Comparison of ENCODE assay signal across 27 mouse cellular contexts in the genomic region with DNA sequence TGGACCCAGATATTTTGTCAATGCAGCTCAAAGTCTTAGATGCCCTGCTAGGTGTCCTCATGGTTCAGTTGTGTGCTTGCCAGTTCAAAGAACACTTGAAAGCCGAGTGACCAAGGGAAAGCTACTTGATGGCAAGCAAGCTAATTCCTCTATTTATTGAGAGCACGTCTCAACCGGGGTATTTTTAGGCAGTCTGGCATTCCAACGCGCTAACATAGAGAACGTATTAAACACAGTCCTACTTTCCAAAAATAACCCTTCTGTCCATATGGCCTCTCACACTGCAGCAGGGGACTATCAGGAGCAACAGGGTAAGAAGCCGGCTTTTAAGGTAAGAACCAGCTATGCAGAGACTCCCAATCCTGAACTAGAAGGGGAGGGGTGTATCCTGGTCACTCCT.
DNase-seq lines count a peak whose midpoint lies in the region; ATAC-seq and TF ChIP-seq lines count a peak whose summit lies in the region.
"Had no signal": no experiment of that assay in that cellular context is flagged by ENCODE, and none has a peak within 500 bp of the region (broad histone marks: within the 10 kb centered on the region; RNA-seq: fewer than 3 reads in every experiment).

No protein-coding gene starts in this region.

- DNase-seq in heart, adult 9 months (ENCODE audit: low spot score in 2 of 2) = peak; percentile 23 to 25
- peak; percentile 44 to 52 for DNase-seq in cerebellum, adult 18-20 months
- DNase-seq in cerebellum, adult 9-11 months = peak; percentile 47
- no peak for DNase-seq in liver, postnatal 0 days
- no peak for DNase-seq in left cerebral cortex, adult 11 months (ENCODE audit: low spot score)
- DNase-seq in left cerebral cortex, adult 18-20 months (ENCODE audit: low spot score in 2 of 2) = no peak
- DNase-seq: adrenal gland, adult 2 months; gastrocnemius, postnatal 36 days; kidney, adult 9 months; kidney, postnatal 25 days; layer of hippocampus, postnatal 36 days; lung, adult 2 months; lung, postnatal 14 days; right cerebral cortex, adult 18-20 months; right cerebral cortex, postnatal 4 days; thymus, postnatal 25 days had no signal

- no peak for ATAC-seq in heart, embryonic 11.5 days (replicated peaks; ENCODE audit: insufficient number of reproducible peaks, low FRiP score, low TSS enrichment)
- ATAC-seq in heart, embryonic 14.5 days (ENCODE audit: insufficient number of reproducible peaks, insufficient read depth, low FRiP score, low read depth) = no peak
- ATAC-seq in liver, postnatal 0 days = no peak
- ATAC-seq: intestine, embryonic 15.5 days; liver, embryonic 12.5 days; midbrain, embryonic 13.5 days had no signal

- H3K27ac ChIP-seq in heart, embryonic 11.5 days (ENCODE audit: low read depth, low read length) = no peak overlapping the region
- H3K27ac ChIP-seq in heart, embryonic 14.5 days (replicated peaks in 1 of 2; ENCODE audit: control insufficient read depth in 1 of 2, insufficient read depth in 1 of 2, low read depth in 2 of 2, low read length in 2 of 2) = peak overlapping the region; percentile 43 to 50; a peak in 2 of 4 replicates
- no peak overlapping the region for H3K27ac ChIP-seq in liver, postnatal 0 days (ENCODE audit: low read depth)
- H3K27ac ChIP-seq: embryonic facial prominence, embryonic 12.5 days; forebrain, embryonic 12.5 days; hindbrain, embryonic 15.5 days; intestine, embryonic 15.5 days; limb, embryonic 13.5 days; liver, embryonic 12.5 days; midbrain, embryonic 13.5 days had no signal

- no peak for TF ChIP-seq CTCF in liver, postnatal 0 days (IDR thresholded peaks at IDR 0.05; ENCODE audit: low read depth)

- no peak for TF ChIP-seq EP300 in liver, postnatal 0 days (IDR thresholded peaks at IDR 0.05; ENCODE audit: low read depth)

- no peak overlapping the region for H3K4me2 ChIP-seq in heart, embryonic 11.5 days
- no peak overlapping the region for H3K4me2 ChIP-seq in heart, embryonic 14.5 days (ENCODE audit: low read length)
- no peak overlapping the region for H3K4me2 ChIP-seq in liver, postnatal 0 days (ENCODE audit: low read depth, low read length)
- H3K4me2 ChIP-seq: embryonic facial prominence, embryonic 12.5 days; forebrain, embryonic 12.5 days; hindbrain, embryonic 15.5 days; intestine, embryonic 15.5 days; limb, embryonic 13.5 days; liver, embryonic 12.5 days; midbrain, embryonic 13.5 days had no signal

- 60% methylated on average over 7 of the region's 7 CpGs for WGBS in heart, embryonic 11.5 days (ENCODE audit: insufficient replicate concordance)
- WGBS in heart, embryonic 14.5 days = 33% methylated on average over 7 of the region's 7 CpGs
- 80% methylated on average over 7 of the region's 7 CpGs for WGBS in liver, postnatal 0 days (ENCODE audit: insufficient replicate concordance)

- no peak overlapping the region for H3K4me3 ChIP-seq in heart, embryonic 11.5 days (ENCODE audit: low read depth, low read length)
- H3K4me3 ChIP-seq in heart, embryonic 14.5 days (ENCODE audit: control insufficient read depth in 1 of 2, insufficient read depth in 1 of 2, low read depth in 1 of 2, low read length in 2 of 2) = no peak overlapping the region
- no peak overlapping the region for H3K4me3 ChIP-seq in liver, postnatal 0 days (ENCODE audit: low read depth, low read length)
- H3K4me3 ChIP-seq: embryonic facial prominence, embryonic 12.5 days; forebrain, embryonic 12.5 days; hindbrain, embryonic 15.5 days; intestine, embryonic 15.5 days; limb, embryonic 13.5 days; liver, embryonic 12.5 days; megakaryocyte, embryonic 14.5 days; midbrain, embryonic 13.5 days; myocyte had no signal

- no peaks in the 10 kb centered on the region for H3K9me3 ChIP-seq in heart, embryonic 11.5 days (replicated peaks; ENCODE audit: control insufficient read depth, low read length)
- H3K9me3 ChIP-seq in heart, embryonic 14.5 days (ENCODE audit: control insufficient read depth, low read length) = no peaks in the 10 kb centered on the region
- no peaks in the 10 kb centered on the region for H3K9me3 ChIP-seq in liver, postnatal 0 days (ENCODE audit: low read length)
- H3K9me3 ChIP-seq: embryonic facial prominence, embryonic 12.5 days; forebrain, embryonic 12.5 days; hindbrain, embryonic 15.5 days; intestine, embryonic 15.5 days; limb, embryonic 13.5 days; midbrain, embryonic 13.5 days had no signal

- no peaks in the 10 kb centered on the region for H3K36me3 ChIP-seq in heart, embryonic 11.5 days (ENCODE audit: control insufficient read depth, insufficient read depth, low read length)
- H3K36me3 ChIP-seq in heart, embryonic 14.5 days (ENCODE audit: control insufficient read depth, insufficient read depth, low read length) = no peaks in the 10 kb centered on the region
- H3K36me3 ChIP-seq in liver, postnatal 0 days (replicated peaks; ENCODE audit: insufficient read depth, low read length) = no peaks in the 10 kb centered on the region
- H3K36me3 ChIP-seq: embryonic facial prominence, embryonic 12.5 days; forebrain, embryonic 12.5 days; hindbrain, embryonic 15.5 days; intestine, embryonic 15.5 days; limb, embryonic 13.5 days; liver, embryonic 12.5 days; midbrain, embryonic 13.5 days had no signal

- H3K9ac ChIP-seq in heart, embryonic 11.5 days (ENCODE audit: low read depth, low read length) = no peak overlapping the region
- H3K9ac ChIP-seq in heart, embryonic 14.5 days (ENCODE audit: low read length) = no peak overlapping the region
- H3K9ac ChIP-seq in liver, postnatal 0 days (replicated peaks) = no peak overlapping the region
- H3K9ac ChIP-seq: embryonic facial prominence, embryonic 12.5 days; forebrain, embryonic 12.5 days; hindbrain, embryonic 15.5 days; intestine, embryonic 15.5 days; limb, embryonic 13.5 days; liver, embryonic 12.5 days; midbrain, embryonic 13.5 days had no signal

- H3K27me3 ChIP-seq in heart, embryonic 11.5 days (ENCODE audit: control insufficient read depth, insufficient read depth, low read length) = no peaks in the 10 kb centered on the region
- no peaks in the 10 kb centered on the region for H3K27me3 ChIP-seq in heart, embryonic 14.5 days (ENCODE audit: control insufficient read depth, insufficient read depth, low read length)
- no peaks in the 10 kb centered on the region for H3K27me3 ChIP-seq in liver, postnatal 0 days (ENCODE audit: insufficient read depth, low read length)
- H3K27me3 ChIP-seq: embryonic facial prominence, embryonic 12.5 days; forebrain, embryonic 12.5 days; hindbrain, embryonic 15.5 days; intestine, embryonic 15.5 days; limb, embryonic 13.5 days; liver, embryonic 12.5 days; megakaryocyte, embryonic 14.5 days; midbrain, embryonic 13.5 days had no signal

- H3K4me1 ChIP-seq in heart, embryonic 11.5 days (ENCODE audit: control insufficient read depth, insufficient read depth, low read length) = no peaks in the 10 kb centered on the region
- peaks cover 7 to 12% of the 10 kb centered on the region in 2 experiments for H3K4me1 ChIP-seq in heart, embryonic 14.5 days (ENCODE audit: control insufficient read depth in 2 of 2, insufficient read depth in 2 of 2, low read length in 2 of 2)
- no peaks in the 10 kb centered on the region for H3K4me1 ChIP-seq in liver, postnatal 0 days (ENCODE audit: insufficient read depth)
- H3K4me1 ChIP-seq: embryonic facial prominence, embryonic 12.5 days; forebrain, embryonic 12.5 days; hindbrain, embryonic 15.5 days; intestine, embryonic 15.5 days; limb, embryonic 13.5 days; liver, embryonic 12.5 days; megakaryocyte, embryonic 14.5 days; midbrain, embryonic 13.5 days had no signal

Comparison
In these comparisons a context has a peak if more than half of its experiments do, and no peak if none do; other contexts are left out.
1. H3K27ac ChIP-seq: peak in heart, embryonic 14.5 days (2 of 2); none in heart, embryonic 11.5 days (single experiment) and liver, postnatal 0 days (single experiment).
2. DNase-seq: peak in heart, adult 9 months (2 of 2), cerebellum, adult 18-20 months (2 of 2) and cerebellum, adult 9-11 months (single experiment); none in liver, postnatal 0 days (single experiment), left cerebral cortex, adult 11 months (single experiment) and left cerebral cortex, adult 18-20 months (0 of 2).